Mouse (Mus musculus) brown adipose tissue, adult 24 weeks (tissue): Measurements from ENCODE around the gene Retreg3. TPM values are rescaled to one million over a fixed set of nuclear protein-coding genes. Genes with fewer than 3 reads are reported as not detected.

ENCODE experiments used
- H3K27ac ChIP-seq: fragments of 200-500 bp; replicated peaks from 2 replicates; pipeline ENCODE4 v1.5.1; 2012; ENCODE audit warnings: low read depth, mild to moderate bottlenecking, low read length
- H3K4me1 ChIP-seq: fragments of 200-500 bp; 2 replicates; pipeline ENCODE4 v1.6.1; 2012; ENCODE audit warnings: low read length, mixed read lengths; ENCODE audit not compliant: control insufficient read depth, insufficient read depth, insufficient read length
- H3K4me3 ChIP-seq: fragments of 200-500 bp; 2 replicates; pipeline ENCODE4 v1.5.1; 2012; ENCODE audit warnings: low read depth, mild to moderate bottlenecking, low read length, moderate library complexity; ENCODE audit not compliant: insufficient read depth
- polyA plus RNA-seq: library from polyadenylated mRNA; stranded (reverse); fragments of >200 nt; gene quantifications from 2 replicates; pipeline ENCODE4 v1.2.4, GENCODE M21; 2012; ENCODE audit not compliant: missing spikeins, insufficient read depth, insufficient read length

Gene Retreg3
- polyA plus RNA-seq, 1 experiment = 43.7 TPM

- Histone ChIP-seq H3K27ac (peak overlapping the region; percentile 94), H3K4me1 (peaks cover 48% of the 10 kb centered on the region), H3K4me3 (no peak overlapping the region)
Observed at GRCm38 (mm10) chr11:101063676-101064327, 55.9 kb downstream of the Retreg3 start.

- peak overlapping the region; percentile 94 for H3K27ac ChIP-seq
- H3K4me1 ChIP-seq = peaks cover 53% of the 10 kb centered on the region
- no peak overlapping the region for H3K4me3 ChIP-seq
Observed at GRCm38 (mm10) chr11:101062971-101063675, 56.6 kb downstream of the Retreg3 start.

- peak overlapping the region; percentile 94 for H3K27ac ChIP-seq
- H3K4me1 ChIP-seq = peaks cover 53% of the 10 kb centered on the region
- H3K4me3 ChIP-seq = no peak overlapping the region
Observed at GRCm38 (mm10) chr11:101062165-101062884, 57.4 kb downstream of the Retreg3 start.

DNA sequence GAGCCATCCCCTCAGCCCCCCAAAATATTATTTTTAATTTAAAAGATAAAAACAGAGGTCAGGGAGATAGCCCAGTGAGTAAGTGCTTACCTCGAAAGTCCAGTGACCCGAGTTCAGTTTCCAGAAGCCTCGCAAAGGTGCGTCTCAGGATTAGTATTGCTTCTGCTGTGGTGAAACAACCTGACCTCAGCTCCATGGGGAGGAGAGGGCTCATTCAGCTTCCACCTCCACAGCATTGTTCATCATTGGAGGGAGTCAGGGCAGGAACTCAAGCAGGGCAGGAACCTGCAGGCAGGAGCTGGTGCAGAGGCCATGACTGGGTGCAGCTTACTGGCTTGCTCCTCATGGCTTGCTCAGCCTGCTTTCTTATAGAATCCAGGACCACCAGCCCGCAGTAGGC lies 58.6 kb downstream of the Retreg3 start:
- H3K27ac ChIP-seq = peak overlapping the region; percentile 94
- H3K4me1 ChIP-seq = peaks cover 53% of the 10 kb centered on the region
- no peak overlapping the region for H3K4me3 ChIP-seq

- no peak overlapping the region for H3K4me3 ChIP-seq
- H3K27ac ChIP-seq = peak overlapping the region; percentile 100
- H3K4me1 ChIP-seq = peaks cover 53% of the 10 kb centered on the region
Observed at GRCm38 (mm10) chr11:101060126-101060525, 59.6 kb downstream of the Retreg3 start.

DNA sequence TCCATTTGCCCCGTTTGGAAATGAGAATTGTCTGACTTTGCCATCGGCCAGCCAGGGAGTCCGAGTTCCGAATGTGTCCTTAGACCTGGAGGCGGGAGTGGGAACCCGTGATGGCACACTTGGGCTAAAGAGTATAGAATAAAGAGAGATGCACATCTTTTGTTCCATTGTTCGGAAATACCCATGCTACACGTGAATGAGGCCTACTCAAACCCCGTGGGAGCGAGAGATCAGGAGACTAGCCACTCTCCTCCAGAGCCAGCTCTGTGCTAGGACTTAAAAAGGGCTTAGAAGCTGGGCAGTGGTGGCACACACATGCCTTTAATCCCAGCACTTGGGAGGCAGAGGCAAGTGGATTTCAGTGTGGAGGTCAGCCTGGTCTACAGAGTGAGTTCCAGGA lies 60.2 kb downstream of the Retreg3 start:
- peaks cover 50% of the 10 kb centered on the region for H3K4me1 ChIP-seq
- H3K27ac ChIP-seq = peak overlapping the region; percentile 100
- H3K4me3 ChIP-seq = no peak overlapping the region

- Histone ChIP-seq H3K4me3 (no peak overlapping the region), H3K27ac (peak overlapping the region; percentile 100), H3K4me1 (peaks cover 43% of the 10 kb centered on the region)
Observed at GRCm38 (mm10) chr11:101058726-101059125, 61.0 kb downstream of the Retreg3 start.

GRCm38 (mm10) chr11:101057860-101058259 lies 61.8 kb downstream of the Retreg3 start:
- peaks cover 38% of the 10 kb centered on the region for H3K4me1 ChIP-seq
- no peak overlapping the region for H3K4me3 ChIP-seq
- peak overlapping the region; percentile 100 for H3K27ac ChIP-seq

GRCm38 (mm10) chr11:101056885-101057284 lies 62.8 kb downstream of the Retreg3 start:
- no peak overlapping the region for H3K4me3 ChIP-seq
- H3K27ac ChIP-seq = 0 out of 2 replicates have a peak overlapping the region, but pooled peaks have one; percentile 4
- peaks cover 34% of the 10 kb centered on the region for H3K4me1 ChIP-seq

GRCm38 (mm10) chr11:101055418-101055817 lies 64.3 kb downstream of the Retreg3 start:
- Histone ChIP-seq H3K4me1 (peaks cover 24% of the 10 kb centered on the region), H3K27ac (no peak overlapping the region), H3K4me3 (no peak overlapping the region)

DNA sequence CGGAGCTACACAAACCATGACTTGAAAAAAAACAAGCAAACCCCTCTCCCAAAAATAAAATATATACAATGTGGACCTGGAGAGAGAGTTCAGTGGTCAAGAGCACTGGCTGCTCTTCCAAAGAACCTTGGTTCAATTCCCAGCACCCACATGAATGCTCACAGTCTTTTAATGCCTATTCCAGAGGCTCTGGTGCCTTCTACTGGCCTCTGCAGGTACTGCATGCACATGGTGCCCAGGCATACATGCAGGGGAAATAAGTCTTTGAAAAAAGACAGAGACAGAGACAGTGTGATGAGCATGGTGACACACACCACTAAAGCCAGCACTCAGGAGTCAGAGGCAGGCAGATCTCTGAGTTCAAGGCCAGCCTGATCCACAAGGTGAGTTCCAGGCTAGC lies 65.7 kb downstream of the Retreg3 start:
- H3K4me1 ChIP-seq = peaks cover 12% of the 10 kb centered on the region
- H3K4me3 ChIP-seq = no peak overlapping the region
- H3K27ac ChIP-seq = no peak overlapping the region

DNA sequence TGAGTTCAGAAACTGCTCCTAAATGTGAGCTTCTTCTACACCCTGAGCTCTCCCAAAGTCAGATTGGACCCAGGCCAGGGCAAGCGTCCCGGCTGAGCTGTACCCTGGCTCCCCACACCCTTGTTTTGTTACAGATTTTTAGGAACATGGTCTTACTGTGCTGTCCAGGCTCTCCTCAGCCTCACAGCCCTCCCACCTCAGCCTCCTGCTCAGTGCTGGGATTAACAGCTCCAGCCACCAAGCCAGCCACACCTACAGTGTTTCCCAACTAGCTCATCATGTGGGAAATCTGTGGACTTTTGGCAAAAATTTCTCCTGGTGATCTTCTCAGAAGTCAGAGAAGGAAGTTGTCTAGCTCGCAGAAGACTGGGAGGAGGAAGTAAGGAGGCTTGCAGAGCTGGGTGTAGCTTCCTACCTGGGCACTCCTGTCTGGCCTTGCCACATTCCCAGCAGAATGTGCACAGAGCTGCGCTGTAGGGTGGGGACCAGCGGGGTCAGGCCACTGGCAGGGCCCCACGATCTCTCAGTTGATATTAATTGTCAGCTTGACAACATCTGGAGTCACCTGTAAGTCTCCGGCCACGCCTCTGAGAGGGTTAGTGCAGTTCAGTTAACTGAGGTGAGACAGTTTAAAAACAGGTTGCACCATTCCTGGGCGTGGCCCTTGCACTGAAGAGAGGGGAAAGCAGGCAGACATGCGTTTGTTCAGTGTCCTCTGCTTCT lies 66.8 kb downstream of the Retreg3 start:
- Histone ChIP-seq H3K27ac (peak overlapping the region; percentile 40), H3K4me3 (no peak overlapping the region), H3K4me1 (peaks cover 7% of the 10 kb centered on the region; the same call in 1 of the 2 replicates)

- H3K27ac ChIP-seq = no peak overlapping the region
- peaks cover 7% of the 10 kb centered on the region; the same call in 1 of the 2 replicates for H3K4me1 ChIP-seq
- H3K4me3 ChIP-seq = no peak overlapping the region
Observed at GRCm38 (mm10) chr11:101051617-101052016, 68.1 kb downstream of the Retreg3 start.

DNA sequence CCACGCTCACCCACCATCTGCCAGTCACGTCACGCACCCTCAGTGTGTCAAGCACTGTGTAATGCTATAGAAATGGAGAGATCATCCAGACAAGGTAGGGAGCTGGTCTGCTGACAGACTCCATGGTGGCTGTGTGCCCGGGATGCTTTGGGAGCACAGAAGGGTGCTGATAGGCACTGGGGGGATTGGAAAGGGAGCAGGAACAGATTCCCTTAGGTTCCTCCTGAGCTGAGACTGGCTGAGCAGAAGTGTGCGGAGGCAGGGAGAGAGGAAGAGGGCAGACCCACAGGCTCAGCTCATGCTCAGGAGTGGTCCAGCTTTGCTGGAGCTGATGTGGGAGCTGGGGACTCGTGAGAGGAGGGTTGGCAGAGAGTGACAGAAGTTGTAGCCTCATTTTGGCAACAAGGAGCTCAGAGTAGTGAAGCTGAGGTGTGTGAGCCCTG lies 68.6 kb downstream of the Retreg3 start:
- Histone ChIP-seq H3K4me1 (peaks cover 10% of the 10 kb centered on the region), H3K27ac (no peak overlapping the region), H3K4me3 (no peak overlapping the region)

DNA sequence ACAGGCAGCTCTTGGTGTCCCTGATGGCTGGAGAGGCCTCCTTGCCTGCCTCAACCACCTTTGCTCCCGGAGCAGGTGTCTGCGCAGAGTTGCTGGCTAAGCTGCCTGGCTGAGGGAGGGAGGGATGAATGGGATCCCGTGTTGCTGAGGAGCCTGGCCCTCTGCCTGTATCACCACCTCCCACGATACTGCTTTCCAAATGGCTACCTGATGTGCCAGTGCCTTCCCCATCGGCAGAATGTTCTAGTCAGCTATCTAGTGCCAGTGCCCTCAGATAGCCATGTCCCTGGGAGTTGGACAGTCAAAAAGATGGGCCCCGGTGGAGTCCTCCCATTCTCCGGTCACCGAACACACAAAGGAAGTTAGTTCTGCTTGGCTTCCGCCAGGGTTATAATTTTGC lies 69.3 kb downstream of the Retreg3 start:
- H3K27ac ChIP-seq = no peak overlapping the region
- peaks cover 10% of the 10 kb centered on the region for H3K4me1 ChIP-seq
- no peak overlapping the region for H3K4me3 ChIP-seq
